Mouse (Mus musculus): ENCODE results near the gene Sh2d3c. TPM values are rescaled to one million over a fixed set of nuclear protein-coding genes. Genes with fewer than 3 reads are reported as not detected.

Gene Sh2d3c
- total RNA-seq, 1 experiment = 1.8 TPM

DNA sequence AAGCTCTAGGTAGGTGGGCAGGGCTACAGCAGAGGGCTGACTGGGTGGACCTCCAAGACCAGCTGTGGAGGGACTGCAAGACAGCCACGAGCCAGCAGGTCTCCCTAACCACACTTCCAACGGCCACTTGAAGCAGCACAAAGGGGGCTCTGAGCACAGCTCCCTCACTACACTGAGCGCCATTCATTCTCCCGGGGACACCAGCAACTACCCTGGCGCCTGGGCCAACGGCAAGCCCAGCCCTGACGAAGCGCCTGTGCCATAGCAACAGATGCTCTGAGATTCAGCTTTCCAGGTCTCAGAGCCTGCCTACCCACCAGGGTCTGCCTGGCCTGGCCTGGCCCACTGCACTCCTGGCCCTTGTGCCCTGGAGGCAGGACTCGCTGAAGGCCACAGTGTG lies 2.1 kb upstream of the Sh2d3c start:
- H3K4me1 ChIP-seq (ENCODE audit: control insufficient read depth in 2 of 2, insufficient read depth in 2 of 2, low read length in 2 of 2, poor library complexity in 1 of 2) = peaks cover 1 to 15% of the 10 kb centered on the region in 2 experiments; a peak in 1 of 4 replicates
- H3K9ac ChIP-seq (ENCODE audit: insufficient read depth, low read depth, low read length, poor library complexity, severe bottlenecking) = no peak overlapping the region
- H3K4me3 ChIP-seq (ENCODE audit: insufficient read depth in 1 of 2, low read depth in 1 of 2, low read length in 2 of 2, poor library complexity in 1 of 2, severe bottlenecking in 1 of 2) = no peak overlapping the region
- in situ Hi-C loops (cut with MboI; ENCODE audit: low sequenced_read_pairs in 2 of 2, unreplicated experiment in 2 of 2) = no loop called here
- H3K9me3 ChIP-seq (ENCODE audit: control insufficient read depth, insufficient read depth, low read depth, low read length) = no peaks in the 10 kb centered on the region
- H3K36me3 ChIP-seq (ENCODE audit: control insufficient read depth, insufficient read depth, low read length, poor library complexity, severe bottlenecking) = no peaks in the 10 kb centered on the region
- TF ChIP-seq MAFK (IDR thresholded peaks at IDR 0.05; ENCODE audit: insufficient read depth, low read depth, low read length) = no peak
- TF ChIP-seq CHD2 (IDR thresholded peaks at IDR 0.05; ENCODE audit: low read depth, low read length) = no peak
- no peak for TF ChIP-seq ZNF384 (IDR thresholded peaks at IDR 0.05; ENCODE audit: low read depth, low read length)
- no peak for TF ChIP-seq ZC3H11A (IDR thresholded peaks at IDR 0.05; ENCODE audit: borderline replicate concordance, low read depth, low read length)
- no peak for TF ChIP-seq HCFC1 (IDR thresholded peaks at IDR 0.05; ENCODE audit: borderline replicate concordance, insufficient read depth, low read length)
- no peak overlapping the region for H3K27ac ChIP-seq (ENCODE audit: insufficient read depth, low read depth, low read length, poor library complexity, severe bottlenecking)
- DNase-seq (ENCODE audit: low read depth, low spot score) = no peak

- no peak for DNase-seq (ENCODE audit: low read depth, low spot score)
- H3K9me3 ChIP-seq (ENCODE audit: control insufficient read depth, insufficient read depth, low read depth, low read length) = no peaks in the 10 kb centered on the region
- TF ChIP-seq ZNF384 (IDR thresholded peaks at IDR 0.05; ENCODE audit: low read depth, low read length) (no peak), HCFC1 (IDR thresholded peaks at IDR 0.05; ENCODE audit: borderline replicate concordance, insufficient read depth, low read length) (no peak), CHD2 (IDR thresholded peaks at IDR 0.05; ENCODE audit: low read depth, low read length) (no peak), MAFK (IDR thresholded peaks at IDR 0.05; ENCODE audit: insufficient read depth, low read depth, low read length) (no peak), ZC3H11A (IDR thresholded peaks at IDR 0.05; ENCODE audit: borderline replicate concordance, low read depth, low read length) (no peak)
- in situ Hi-C loops (cut with MboI; ENCODE audit: low sequenced_read_pairs in 2 of 2, unreplicated experiment in 2 of 2) = no loop called here
- H3K27ac ChIP-seq (ENCODE audit: insufficient read depth, low read depth, low read length, poor library complexity, severe bottlenecking) = no peak overlapping the region
- H3K36me3 ChIP-seq (ENCODE audit: control insufficient read depth, insufficient read depth, low read length, poor library complexity, severe bottlenecking) = no peaks in the 10 kb centered on the region
- H3K9ac ChIP-seq (ENCODE audit: insufficient read depth, low read depth, low read length, poor library complexity, severe bottlenecking) = no peak overlapping the region
- peaks cover 0 to 3% of the 10 kb centered on the region in 2 experiments; a peak in 1 of 4 replicates for H3K4me1 ChIP-seq (ENCODE audit: control insufficient read depth in 2 of 2, insufficient read depth in 2 of 2, low read length in 2 of 2, poor library complexity in 1 of 2)
- H3K4me3 ChIP-seq (ENCODE audit: insufficient read depth in 1 of 2, low read depth in 1 of 2, low read length in 2 of 2, poor library complexity in 1 of 2, severe bottlenecking in 1 of 2) = no peak overlapping the region
These were observed 802 bp upstream of the Sh2d3c start for GRCm38 (mm10) chr2:32720053-32720452.

DNA sequence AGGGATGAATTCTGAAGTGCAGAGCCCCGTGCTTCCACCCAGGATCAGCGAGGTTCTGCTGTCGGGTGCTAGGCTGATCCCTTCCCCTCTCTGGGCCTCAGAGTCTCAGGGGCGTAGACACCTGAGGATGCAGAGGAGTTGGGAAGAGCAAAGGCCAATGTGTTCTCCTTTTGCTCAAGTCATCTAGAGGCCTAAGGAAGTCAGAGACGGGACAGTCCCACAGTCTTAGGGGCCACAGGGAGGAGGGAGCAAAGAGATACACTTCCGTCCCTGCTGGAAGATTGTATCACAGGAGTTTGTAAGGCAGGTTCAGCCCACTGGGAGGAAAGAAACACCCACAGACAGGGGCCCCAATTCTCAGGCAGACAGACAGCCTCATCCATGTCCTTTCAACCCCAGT lies 1.2 kb downstream of the Sh2d3c start:
- no peak for DNase-seq (ENCODE audit: low read depth, low spot score)
- H3K4me1 ChIP-seq (ENCODE audit: control insufficient read depth in 2 of 2, insufficient read depth in 2 of 2, low read length in 2 of 2, poor library complexity in 1 of 2) = peaks cover 0 to 3% of the 10 kb centered on the region in 2 experiments; a peak in 1 of 4 replicates
- H3K9me3 ChIP-seq (ENCODE audit: control insufficient read depth, insufficient read depth, low read depth, low read length) = no peaks in the 10 kb centered on the region
- in situ Hi-C loops (cut with MboI; ENCODE audit: low sequenced_read_pairs in 2 of 2, unreplicated experiment in 2 of 2) = no loop called here
- TF ChIP-seq HCFC1 (IDR thresholded peaks at IDR 0.05; ENCODE audit: borderline replicate concordance, insufficient read depth, low read length) (no peak), MAFK (IDR thresholded peaks at IDR 0.05; ENCODE audit: insufficient read depth, low read depth, low read length) (no peak), CHD2 (IDR thresholded peaks at IDR 0.05; ENCODE audit: low read depth, low read length) (no peak), ZC3H11A (IDR thresholded peaks at IDR 0.05; ENCODE audit: borderline replicate concordance, low read depth, low read length) (no peak), ZNF384 (IDR thresholded peaks at IDR 0.05; ENCODE audit: low read depth, low read length) (no peak)
- no peak overlapping the region for H3K9ac ChIP-seq (ENCODE audit: insufficient read depth, low read depth, low read length, poor library complexity, severe bottlenecking)
- H3K27ac ChIP-seq (ENCODE audit: insufficient read depth, low read depth, low read length, poor library complexity, severe bottlenecking) = no peak overlapping the region
- no peaks in the 10 kb centered on the region for H3K36me3 ChIP-seq (ENCODE audit: control insufficient read depth, insufficient read depth, low read length, poor library complexity, severe bottlenecking)
- H3K4me3 ChIP-seq (ENCODE audit: insufficient read depth in 1 of 2, low read depth in 1 of 2, low read length in 2 of 2, poor library complexity in 1 of 2, severe bottlenecking in 1 of 2) = no peak overlapping the region

DNA sequence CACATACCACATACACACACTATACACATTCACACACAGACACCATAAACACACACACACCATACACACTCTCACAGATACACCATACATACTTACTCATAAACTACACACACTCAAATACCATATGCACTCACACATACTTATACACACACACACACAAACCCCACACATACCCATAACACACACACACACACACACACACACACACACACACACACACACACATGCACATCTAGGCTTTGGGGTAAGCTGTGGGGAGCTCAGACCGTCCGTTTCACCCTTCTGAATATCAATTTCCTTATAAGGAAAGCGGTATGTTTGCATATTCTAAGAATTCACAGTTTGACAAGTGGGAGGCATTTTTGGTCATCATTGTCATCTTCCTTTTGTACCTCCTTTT lies 1.7 kb downstream of the Sh2d3c start:
- no peaks in the 10 kb centered on the region for H3K36me3 ChIP-seq (ENCODE audit: control insufficient read depth, insufficient read depth, low read length, poor library complexity, severe bottlenecking)
- H3K4me3 ChIP-seq (ENCODE audit: insufficient read depth in 1 of 2, low read depth in 1 of 2, low read length in 2 of 2, poor library complexity in 1 of 2, severe bottlenecking in 1 of 2) = no peak overlapping the region
- in situ Hi-C loops (cut with MboI; ENCODE audit: low sequenced_read_pairs in 2 of 2, unreplicated experiment in 2 of 2) = no loop called here
- H3K27ac ChIP-seq (ENCODE audit: insufficient read depth, low read depth, low read length, poor library complexity, severe bottlenecking) = no peak overlapping the region
- H3K9me3 ChIP-seq (ENCODE audit: control insufficient read depth, insufficient read depth, low read depth, low read length) = no peaks in the 10 kb centered on the region
- DNase-seq (ENCODE audit: low read depth, low spot score) = no peak
- H3K9ac ChIP-seq (ENCODE audit: insufficient read depth, low read depth, low read length, poor library complexity, severe bottlenecking) = no peak overlapping the region
- H3K4me1 ChIP-seq (ENCODE audit: control insufficient read depth in 2 of 2, insufficient read depth in 2 of 2, low read length in 2 of 2, poor library complexity in 1 of 2) = peaks cover 0 to 3% of the 10 kb centered on the region in 2 experiments; a peak in 1 of 4 replicates
- TF ChIP-seq HCFC1 (IDR thresholded peaks at IDR 0.05; ENCODE audit: borderline replicate concordance, insufficient read depth, low read length) (no peak), CHD2 (IDR thresholded peaks at IDR 0.05; ENCODE audit: low read depth, low read length) (no peak), ZC3H11A (IDR thresholded peaks at IDR 0.05; ENCODE audit: borderline replicate concordance, low read depth, low read length) (no peak), MAFK (IDR thresholded peaks at IDR 0.05; ENCODE audit: insufficient read depth, low read depth, low read length) (no peak), ZNF384 (IDR thresholded peaks at IDR 0.05; ENCODE audit: low read depth, low read length) (no peak)

DNA sequence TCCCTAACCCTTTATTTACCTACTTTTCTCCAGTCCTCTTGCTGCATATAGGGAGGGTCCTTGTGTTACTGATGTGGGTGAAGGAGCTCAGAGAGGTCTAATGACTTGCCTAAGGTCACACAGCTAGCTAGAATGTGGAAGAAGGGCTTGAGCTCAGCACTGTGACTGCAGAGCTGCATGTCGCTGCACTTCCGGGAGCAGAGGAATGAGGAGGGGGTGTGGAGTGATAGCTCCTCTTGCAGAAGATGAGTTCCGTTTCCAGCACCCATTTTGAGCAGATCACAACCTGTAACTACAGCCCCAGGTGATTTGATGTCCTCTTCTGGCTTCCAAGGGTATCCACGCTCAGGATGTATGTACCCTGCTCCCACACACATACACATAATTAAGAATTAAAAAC lies 3.3 kb downstream of the Sh2d3c start:
- TF ChIP-seq HCFC1 (IDR thresholded peaks at IDR 0.05; ENCODE audit: borderline replicate concordance, insufficient read depth, low read length) (no peak), ZNF384 (IDR thresholded peaks at IDR 0.05; ENCODE audit: low read depth, low read length) (no peak), ZC3H11A (IDR thresholded peaks at IDR 0.05; ENCODE audit: borderline replicate concordance, low read depth, low read length) (no peak)
- in situ Hi-C loops (cut with MboI; ENCODE audit: low sequenced_read_pairs in 2 of 2, unreplicated experiment in 2 of 2) = no loop called here

More for the DNA sequence above, 3.3 kb downstream of the Sh2d3c start:
- H3K4me3 ChIP-seq (ENCODE audit: insufficient read depth in 1 of 2, low read depth in 1 of 2, low read length in 2 of 2, poor library complexity in 1 of 2, severe bottlenecking in 1 of 2) = no peak overlapping the region
- DNase-seq (ENCODE audit: low read depth, low spot score) = no peak
- H3K9me3 ChIP-seq (ENCODE audit: control insufficient read depth, insufficient read depth, low read depth, low read length) = no peaks in the 10 kb centered on the region
- H3K27ac ChIP-seq (ENCODE audit: insufficient read depth, low read depth, low read length, poor library complexity, severe bottlenecking) = no peak overlapping the region
- no peak overlapping the region for H3K9ac ChIP-seq (ENCODE audit: insufficient read depth, low read depth, low read length, poor library complexity, severe bottlenecking)
- H3K36me3 ChIP-seq (ENCODE audit: control insufficient read depth, insufficient read depth, low read length, poor library complexity, severe bottlenecking) = no peaks in the 10 kb centered on the region
- peaks cover 2 to 8% of the 10 kb centered on the region in 2 experiments; a peak in 2 of 4 replicates for H3K4me1 ChIP-seq (ENCODE audit: control insufficient read depth in 2 of 2, insufficient read depth in 2 of 2, low read length in 2 of 2, poor library complexity in 1 of 2)

Measured in ES-E14 (cell line).